Mouse (Mus musculus): ENCODE data around the gene Pqlc2. TPM values are rescaled to one million over a fixed set of nuclear protein-coding genes. Genes with fewer than 3 reads are reported as not detected.
A peak's percentile ranks its signal among the peaks of the same experiment; 100 is the strongest.

The Pqlc2 gene
- polyA plus RNA-seq, 1 experiment from 2014 or later: 12.9 TPM

- Histone ChIP-seq H3K9ac (no peak overlapping the region), H3K4me1 (replicated peaks) (peaks cover 18% of the 10 kb centered on the region), H3K4me3 (no peak overlapping the region), H3K4me2 (no peak overlapping the region), H3K36me3 (peaks cover 42% of the 10 kb centered on the region), H3K9me3 (no peaks in the 10 kb centered on the region), H3K27ac (replicated peaks) (no peak overlapping the region), H3K27me3 (no peaks in the 10 kb centered on the region)
- WGBS: 94% methylated on average over 4 of the region's 4 CpGs
- ATAC-seq (ENCODE audit: low read depth): no peak
These were observed 54.4 kb downstream of the Pqlc2 start for GRCm38 (mm10) chr4:139256146-139256545.

- Histone ChIP-seq H3K4me3 (no peak overlapping the region), H3K27ac (replicated peaks) (no peak overlapping the region), H3K36me3 (peaks cover 19% of the 10 kb centered on the region), H3K27me3 (no peaks in the 10 kb centered on the region), H3K9ac (no peak overlapping the region), H3K9me3 (no peaks in the 10 kb centered on the region), H3K4me1 (replicated peaks) (peaks cover 31% of the 10 kb centered on the region), H3K4me2 (no peak overlapping the region)
- no peak for ATAC-seq (ENCODE audit: low read depth)
- 85% methylated on average over 9 of the region's 9 CpGs for WGBS
These were observed 57.3 kb downstream of the Pqlc2 start for GRCm38 (mm10) chr4:139253206-139253605.

- no peaks in the 10 kb centered on the region for H3K9me3 ChIP-seq
- H3K4me2 ChIP-seq: no peak overlapping the region
- ATAC-seq (ENCODE audit: low read depth): peak; percentile 66
- peak overlapping the region; percentile 56; the same call in 1 of the 2 replicates for H3K27ac ChIP-seq (replicated peaks)
- no peak overlapping the region for H3K4me3 ChIP-seq
- no peaks in the 10 kb centered on the region for H3K27me3 ChIP-seq
- no peak overlapping the region for H3K9ac ChIP-seq
- WGBS: 62% methylated on average over 22 of the region's 22 CpGs
- H3K4me1 ChIP-seq (replicated peaks): peaks cover 40% of the 10 kb centered on the region
- peaks cover 9% of the 10 kb centered on the region for H3K36me3 ChIP-seq
These were observed 58.3 kb downstream of the Pqlc2 start for GRCm38 (mm10) chr4:139252051-139252760.

- H3K4me2 ChIP-seq: no peak overlapping the region
- 0 out of 2 replicates have a peak, but pooled peaks cover 3% of the 10 kb centered on the region for H3K36me3 ChIP-seq
- no peak overlapping the region for H3K9ac ChIP-seq
- H3K27me3 ChIP-seq: no peaks in the 10 kb centered on the region
- no peaks in the 10 kb centered on the region for H3K9me3 ChIP-seq
- no peak overlapping the region for H3K27ac ChIP-seq (replicated peaks)
- H3K4me3 ChIP-seq: no peak overlapping the region
- peaks cover 53% of the 10 kb centered on the region for H3K4me1 ChIP-seq (replicated peaks)
- 78% methylated on average over 8 of the region's 8 CpGs for WGBS
- ATAC-seq (ENCODE audit: low read depth): no peak
These were observed 59.6 kb downstream of the Pqlc2 start for GRCm38 (mm10) chr4:139250886-139251285.

GRCm38 (mm10) chr4:139250043-139250442, 60.5 kb downstream of the Pqlc2 start:
- no peak for ATAC-seq (ENCODE audit: low read depth)
- Histone ChIP-seq H3K4me1 (replicated peaks) (peaks cover 61% of the 10 kb centered on the region), H3K9me3 (no peaks in the 10 kb centered on the region), H3K36me3 (0 out of 2 replicates have a peak, but pooled peaks cover 3% of the 10 kb centered on the region), H3K4me3 (no peak overlapping the region), H3K27ac (replicated peaks) (no peak overlapping the region), H3K27me3 (no peaks in the 10 kb centered on the region), H3K4me2 (no peak overlapping the region), H3K9ac (no peak overlapping the region)
- 70% methylated on average over 5 of the region's 5 CpGs for WGBS

- Histone ChIP-seq H3K4me1 (replicated peaks) (peaks cover 72% of the 10 kb centered on the region), H3K4me3 (no peak overlapping the region), H3K27me3 (no peaks in the 10 kb centered on the region), H3K36me3 (no peaks in the 10 kb centered on the region), H3K9ac (no peak overlapping the region), H3K4me2 (no peak overlapping the region), H3K27ac (replicated peaks) (no peak overlapping the region), H3K9me3 (no peaks in the 10 kb centered on the region)
- ATAC-seq (ENCODE audit: low read depth): no peak
- WGBS: 71% methylated on average over 5 of the region's 5 CpGs
These were observed 61.8 kb downstream of the Pqlc2 start for GRCm38 (mm10) chr4:139248736-139249135.

- Histone ChIP-seq H3K4me2 (no peak overlapping the region), H3K9me3 (no peaks in the 10 kb centered on the region), H3K27me3 (no peaks in the 10 kb centered on the region), H3K9ac (no peak overlapping the region), H3K4me1 (replicated peaks) (peaks cover 72% of the 10 kb centered on the region), H3K36me3 (no peaks in the 10 kb centered on the region), H3K4me3 (no peak overlapping the region), H3K27ac (replicated peaks) (no peak overlapping the region)
- WGBS: 74% methylated on average over 7 of the region's 7 CpGs
- no peak for ATAC-seq (ENCODE audit: low read depth)
These were observed 62.5 kb downstream of the Pqlc2 start for GRCm38 (mm10) chr4:139247966-139248365.

- Histone ChIP-seq H3K27ac (replicated peaks) (peak overlapping the region; percentile 69), H3K4me2 (no peak overlapping the region), H3K4me3 (no peak overlapping the region), H3K27me3 (no peaks in the 10 kb centered on the region), H3K4me1 (replicated peaks) (peaks cover 69% of the 10 kb centered on the region), H3K9me3 (no peaks in the 10 kb centered on the region), H3K36me3 (peaks cover 11% of the 10 kb centered on the region), H3K9ac (0 out of 2 replicates have a peak overlapping the region, but pooled peaks have one; percentile 27)
- peak; percentile 62 for ATAC-seq (ENCODE audit: low read depth)
- whole genome bisulfite sequencing: 31% methylated on average over 7 of the region's 7 CpGs
These were observed 64.2 kb downstream of the Pqlc2 start for GRCm38 (mm10) chr4:139246130-139246877.

- no peak for ATAC-seq (ENCODE audit: low read depth)
- Histone ChIP-seq H3K4me1 (replicated peaks) (peaks cover 66% of the 10 kb centered on the region), H3K9ac (no peak overlapping the region), H3K36me3 (peaks cover 18% of the 10 kb centered on the region), H3K4me3 (no peak overlapping the region), H3K4me2 (no peak overlapping the region), H3K9me3 (no peaks in the 10 kb centered on the region), H3K27me3 (no peaks in the 10 kb centered on the region), H3K27ac (replicated peaks) (peak overlapping the region; percentile 69)
- 80% methylated on average over 2 of the region's 2 CpGs for WGBS
These were observed 65.0 kb downstream of the Pqlc2 start for GRCm38 (mm10) chr4:139245534-139245933.

GRCm38 (mm10) chr4:139244766-139245165, 65.7 kb downstream of the Pqlc2 start:
- H3K36me3 ChIP-seq: peaks cover 26% of the 10 kb centered on the region
- no peaks in the 10 kb centered on the region for H3K27me3 ChIP-seq
- H3K4me2 ChIP-seq: no peak overlapping the region
- peaks cover 73% of the 10 kb centered on the region for H3K4me1 ChIP-seq (replicated peaks)
- H3K9me3 ChIP-seq: no peaks in the 10 kb centered on the region
- peak overlapping the region; percentile 56 for H3K27ac ChIP-seq (replicated peaks)
- H3K9ac ChIP-seq: no peak overlapping the region
- no peak overlapping the region for H3K4me3 ChIP-seq
- no peak for ATAC-seq (ENCODE audit: low read depth)
- 83% methylated on average over 6 of the region's 6 CpGs for WGBS

- no peak overlapping the region for H3K4me2 ChIP-seq
- peak overlapping the region; percentile 56 for H3K27ac ChIP-seq (replicated peaks)
- WGBS: 68% methylated on average over 3 of the region's 3 CpGs
- ATAC-seq (ENCODE audit: low read depth): no peak
- H3K9me3 ChIP-seq: no peaks in the 10 kb centered on the region
- H3K9ac ChIP-seq: no peak overlapping the region
- H3K27me3 ChIP-seq: no peaks in the 10 kb centered on the region
- no peak overlapping the region for H3K4me3 ChIP-seq
- H3K36me3 ChIP-seq: peaks cover 32% of the 10 kb centered on the region
- peaks cover 76% of the 10 kb centered on the region for H3K4me1 ChIP-seq (replicated peaks)
These were observed 66.3 kb downstream of the Pqlc2 start for GRCm38 (mm10) chr4:139244176-139244575.
